Mouse (Mus musculus): ENCODE results near the gene Eif3i.

DNA sequence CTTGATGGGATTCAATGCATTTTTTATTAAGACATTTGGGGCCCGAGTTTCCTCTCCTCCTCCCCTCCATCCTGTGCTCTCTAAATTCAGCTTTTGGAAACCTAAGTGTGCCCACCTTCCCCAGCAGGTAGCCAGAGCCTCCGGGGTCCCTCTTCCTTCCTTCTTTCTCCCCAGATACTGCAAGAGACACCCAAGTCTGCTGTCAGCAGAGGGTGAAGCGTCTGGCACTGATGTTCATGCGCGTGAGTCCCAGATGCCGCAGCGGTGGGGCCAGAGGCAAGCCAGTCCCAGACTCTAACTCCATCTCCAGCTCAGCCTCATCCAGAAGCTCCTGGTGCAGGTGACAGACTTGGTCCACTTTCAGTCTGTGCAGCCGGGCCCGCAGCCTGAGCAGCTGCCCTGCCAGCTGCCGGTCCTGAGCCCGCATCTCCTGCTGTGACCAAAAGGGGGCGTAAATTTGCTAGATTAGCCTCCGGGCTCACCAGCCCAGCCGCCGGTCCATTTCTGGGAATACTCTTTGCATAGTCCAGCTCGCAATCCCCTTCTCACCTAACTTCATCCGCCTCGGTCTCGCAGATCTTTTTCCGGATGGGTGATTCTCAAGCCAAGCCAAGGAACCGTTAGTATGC, 23.5 kb downstream of the Eif3i start:
- TF ChIP-seq POLR2A (IDR thresholded peaks at IDR 0.05; ENCODE audit: borderline replicate concordance, extremely low read depth, insufficient read depth, insufficient read length, poor library complexity, severe bottlenecking) (no peak), CTCF (IDR thresholded peaks at IDR 0.05; ENCODE audit: borderline replicate concordance, extremely low read depth, insufficient read depth, insufficient read length) (peak; percentile 54; the same call in 1 of the 2 replicates)

Data from brain, embryonic 14.5 days (tissue).